Mouse (Mus musculus) regulatory T cell (primary cell): ENCODE data around the gene Spin1.

ENCODE experiments used
- in situ Hi-C: fragments of 300-600 bp; cut with MboI, MseI; formaldehyde crosslinking; loops from one replicate; pipeline ENCODE4 v1.15.1; 2025; ENCODE audit warnings: high pct_unique_total_duplicates

Gene Spin1

DNA sequence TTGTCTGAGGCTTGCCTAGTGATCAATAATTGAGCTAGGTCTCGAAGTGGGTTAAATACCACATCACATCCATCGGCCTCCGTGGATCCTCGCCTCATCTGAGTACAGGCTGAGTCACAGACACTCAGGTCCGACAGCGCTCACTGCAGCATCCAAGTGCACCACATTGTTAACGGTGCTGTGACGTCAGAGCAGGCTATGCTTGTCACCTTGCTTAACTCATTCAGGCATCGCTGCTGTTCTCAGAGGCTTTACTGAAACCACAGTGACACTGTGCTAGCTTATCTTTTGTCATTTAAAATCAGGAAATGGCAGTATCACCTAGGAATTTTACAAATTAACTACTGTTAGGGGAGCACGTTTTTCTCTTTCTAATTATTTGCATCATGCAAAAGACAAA, 30.5 kb downstream of the Spin1 start:
- in situ Hi-C loops = no loop called here

DNA sequence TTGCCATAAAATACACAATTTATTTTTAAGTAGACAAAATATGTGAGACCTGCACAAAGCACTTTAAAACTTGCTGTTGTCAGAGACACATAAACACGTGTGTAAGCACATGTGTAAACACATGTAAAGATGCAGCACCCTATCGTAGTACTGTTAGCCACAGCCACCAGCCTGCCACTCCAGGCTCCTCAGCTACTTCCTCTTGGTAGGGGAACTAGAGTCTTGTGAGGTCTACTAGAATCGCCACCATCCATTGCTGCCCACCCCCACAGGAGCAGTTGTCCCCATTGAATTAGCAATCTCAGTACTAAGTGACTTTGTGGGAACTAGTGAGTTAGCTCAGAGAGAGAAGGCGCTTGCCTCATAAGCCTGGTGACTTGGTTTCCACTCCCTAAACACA, 35.6 kb downstream of the Spin1 start:
- in situ Hi-C loops = no loop called here

DNA sequence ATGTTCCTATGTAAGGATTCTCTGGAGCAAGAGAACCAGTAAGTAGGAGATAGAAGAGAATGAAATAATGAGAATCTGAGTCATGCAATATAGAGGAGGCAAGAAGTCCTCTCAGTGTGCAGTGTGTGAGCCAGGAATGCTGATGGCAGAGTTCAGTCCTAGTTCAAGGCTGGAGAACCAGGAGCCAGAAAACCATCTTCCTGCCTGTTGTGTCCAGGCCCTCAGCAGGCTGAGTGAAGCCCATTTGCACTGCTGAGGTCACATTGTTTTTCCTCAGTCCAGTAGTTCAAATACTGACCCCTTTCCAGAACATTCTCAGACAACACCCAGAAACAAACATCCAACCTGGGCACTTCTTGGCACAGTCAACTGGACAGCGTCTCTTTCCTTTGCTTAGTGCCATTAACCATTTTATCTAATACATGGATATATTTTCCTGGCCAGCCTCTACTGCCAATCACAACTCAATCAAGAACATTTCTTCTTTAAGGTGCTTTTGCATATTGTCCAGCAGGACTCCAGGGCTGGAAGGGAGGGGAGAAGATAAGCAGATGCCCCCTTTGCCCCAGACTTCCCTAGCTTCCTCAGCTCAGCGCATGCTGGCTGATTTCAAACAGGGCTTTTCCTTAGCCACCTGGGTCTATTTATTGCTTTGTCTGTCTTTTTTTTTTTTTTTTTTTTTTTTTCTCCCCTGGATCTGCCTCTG, 36.5 kb downstream of the Spin1 start:
- in situ Hi-C loops = no loop called here

DNA sequence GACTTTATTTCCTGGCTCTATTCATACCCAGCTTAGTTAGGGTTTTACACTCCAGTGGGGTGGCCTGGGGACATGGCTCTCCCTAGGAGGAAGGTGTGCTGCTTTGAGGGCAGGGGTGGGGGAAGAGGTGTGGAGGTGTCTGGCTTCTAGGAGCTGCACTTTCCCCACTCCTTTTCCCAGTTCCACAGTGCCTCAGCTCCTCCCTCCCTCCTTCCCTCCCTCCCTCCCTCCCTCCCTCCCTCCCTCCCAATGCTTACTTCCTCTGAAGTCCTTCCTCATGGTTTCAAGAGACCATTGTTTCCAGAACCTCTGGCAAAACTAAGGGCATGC, 37.0 kb downstream of the Spin1 start:
- in situ Hi-C loops = no loop called here

DNA sequence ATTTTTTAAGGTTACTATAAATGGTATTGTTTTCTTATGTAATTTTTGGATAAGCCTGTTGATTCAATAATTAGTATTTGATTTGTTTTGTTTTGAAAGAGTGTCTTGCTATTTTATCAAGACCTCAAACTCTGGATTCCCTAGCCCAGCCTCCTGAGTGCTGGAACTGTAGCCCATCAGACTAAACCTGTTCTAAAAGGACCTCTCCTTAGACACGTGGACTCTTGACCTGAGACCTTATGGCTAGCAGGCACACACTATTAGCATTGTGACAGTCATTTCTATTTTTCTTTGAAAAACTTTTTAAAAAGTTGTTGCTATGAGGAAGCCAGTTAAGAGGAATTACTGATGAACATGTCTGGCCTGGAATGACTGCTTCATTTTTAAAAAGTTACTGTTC, 46.4 kb downstream of the Spin1 start:
- in situ Hi-C loops = no loop called here

DNA sequence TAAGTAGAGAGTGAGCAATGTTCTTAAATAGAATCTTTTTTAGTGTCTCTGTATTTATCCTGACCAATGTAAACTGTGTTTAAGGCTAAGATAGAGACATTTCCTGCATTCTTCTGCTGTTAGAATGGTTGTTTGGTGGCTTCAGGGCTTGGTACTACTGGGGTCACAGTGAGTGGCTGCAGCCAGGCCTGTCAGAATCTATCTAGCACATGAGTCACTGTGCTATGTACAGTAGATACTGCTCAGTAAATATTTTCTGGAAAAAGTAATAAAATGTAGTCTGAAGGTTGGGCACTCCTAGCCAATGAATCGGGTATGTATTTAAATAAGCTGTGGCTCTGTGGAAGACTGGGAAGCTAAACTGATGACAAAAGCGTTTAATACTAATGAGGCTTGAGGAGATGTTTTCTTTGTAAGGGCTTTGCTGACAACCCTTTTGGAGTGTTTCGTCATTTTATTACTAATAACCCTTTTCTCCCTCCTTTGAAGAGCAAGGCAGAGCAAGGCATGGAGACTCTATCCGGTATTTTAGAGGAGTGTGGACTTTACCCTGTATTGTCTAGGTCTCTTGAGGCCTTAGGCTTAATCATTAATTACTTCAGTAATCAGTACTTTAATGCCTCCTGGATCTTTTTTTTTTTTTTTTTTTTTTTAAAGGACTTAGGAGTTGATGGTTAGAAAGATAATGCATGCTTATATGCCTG, 52.4 kb downstream of the Spin1 start:
- in situ Hi-C loops = no loop called here

DNA sequence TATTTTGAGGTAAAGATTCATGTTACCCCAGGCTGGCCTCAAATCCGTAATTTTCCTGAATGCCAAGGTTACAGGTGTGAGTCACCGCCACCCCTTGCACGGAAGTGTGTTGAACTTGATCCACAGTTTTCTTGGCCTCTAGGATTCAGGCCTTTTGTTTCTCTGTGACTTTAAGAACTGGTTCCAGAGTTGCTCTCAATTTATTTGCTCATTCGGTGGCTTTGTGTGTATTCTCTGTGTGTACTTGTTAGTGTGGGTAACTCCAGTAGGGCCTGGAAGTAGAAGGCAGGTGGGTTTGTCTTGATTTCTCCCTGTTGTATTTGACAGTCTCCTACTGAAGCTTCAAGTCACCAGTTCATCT, 53.0 kb downstream of the Spin1 start:
- in situ Hi-C loops = no loop called here

DNA sequence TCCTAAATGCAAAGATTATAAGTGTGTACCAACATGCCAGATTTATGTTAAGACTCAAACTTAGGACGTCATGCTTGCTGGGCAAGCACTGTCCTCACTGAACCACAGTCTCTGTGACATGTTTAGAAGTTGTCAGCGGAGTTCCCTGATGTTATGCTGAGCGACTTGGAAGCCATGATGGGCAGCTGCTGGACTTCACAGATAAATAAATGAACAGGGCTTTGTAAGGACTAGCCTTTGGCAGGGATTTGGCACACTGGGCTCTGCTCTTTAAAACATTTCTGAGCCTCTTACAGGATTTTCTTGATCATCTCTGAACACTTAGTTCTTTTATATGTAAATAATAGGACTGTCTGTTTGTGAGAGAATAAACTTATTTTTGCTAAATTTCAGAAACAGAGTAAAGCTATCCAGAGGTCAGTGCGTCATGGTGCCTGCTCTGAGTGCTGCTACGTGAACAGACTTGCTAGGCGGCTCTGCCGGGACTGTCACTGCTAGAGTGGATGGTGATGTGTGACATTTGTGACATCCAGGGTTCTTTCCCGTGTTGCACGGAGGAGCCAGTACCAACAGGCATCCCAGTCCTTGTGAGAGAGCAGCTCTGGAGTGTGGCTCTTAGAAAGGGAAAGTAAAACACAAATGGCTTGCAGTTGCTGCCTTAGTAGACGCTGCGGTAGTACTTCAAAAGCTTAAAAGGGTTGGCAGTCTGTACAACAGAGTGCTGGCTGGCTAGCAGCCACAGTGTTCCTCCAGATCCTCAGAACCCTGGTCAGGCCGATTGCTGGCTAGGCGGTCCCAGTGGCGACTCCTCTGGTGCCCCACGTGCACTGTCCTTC, 54.7 kb downstream of the Spin1 start:
- in situ Hi-C loops = no loop called here

DNA sequence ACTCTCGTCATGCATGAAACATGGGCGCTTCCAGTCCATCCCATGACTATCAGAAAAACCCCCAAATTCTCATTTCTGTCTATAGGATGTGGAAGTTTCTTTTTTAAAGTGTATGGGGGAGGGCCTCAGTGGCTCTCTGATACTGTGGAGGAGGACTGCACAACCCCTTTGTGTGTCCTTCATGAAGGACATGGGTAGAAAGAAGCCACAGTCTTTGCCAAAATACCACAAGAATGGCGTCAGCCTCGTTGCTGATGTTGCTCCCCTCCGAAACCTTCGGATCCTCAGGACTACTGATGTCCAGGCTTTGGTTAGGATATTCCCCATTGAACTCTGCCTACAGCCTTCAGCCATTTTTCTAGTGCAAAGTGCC, 55.3 kb downstream of the Spin1 start:
- in situ Hi-C loops = no loop called here

DNA sequence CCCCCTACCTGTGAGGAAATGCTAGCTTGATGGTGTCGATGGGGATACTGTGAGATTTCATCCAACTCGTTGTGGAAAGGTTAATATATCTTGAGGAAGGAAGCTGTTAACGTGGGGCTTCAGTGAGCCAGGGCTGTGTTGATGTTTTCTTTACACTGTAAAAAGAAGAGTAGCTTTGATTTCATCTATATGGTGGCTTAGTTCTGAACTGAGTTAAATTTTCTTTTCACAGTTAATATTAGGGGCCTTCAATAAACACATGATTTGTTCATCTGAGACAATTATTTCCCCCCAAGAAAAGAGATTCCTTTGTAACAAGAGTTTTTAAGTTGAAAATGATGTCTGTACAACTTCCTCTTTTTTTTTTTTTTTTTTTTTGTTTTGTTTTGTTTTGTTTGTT, 56.6 kb downstream of the Spin1 start:
- in situ Hi-C loops = no loop called here

DNA sequence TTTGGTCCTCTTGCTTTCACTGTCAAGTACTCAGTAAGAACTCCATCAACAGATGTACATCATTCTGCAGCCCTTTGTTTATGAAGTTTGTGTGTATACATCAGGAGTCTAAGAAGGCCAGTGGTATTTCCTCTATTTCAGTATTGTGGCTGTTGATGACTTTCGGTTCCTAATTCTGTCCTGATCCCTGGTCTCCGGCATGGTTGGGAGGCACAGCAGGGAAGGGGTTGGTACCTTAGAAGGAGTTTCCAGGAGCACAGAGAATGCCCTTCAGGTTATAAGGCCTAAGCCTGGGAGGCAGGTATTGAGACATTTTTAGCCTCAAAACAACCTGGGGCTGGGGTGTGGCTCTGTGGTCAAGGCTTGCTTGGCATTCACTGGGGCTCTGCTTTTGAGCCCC, 61.0 kb downstream of the Spin1 start:
- in situ Hi-C loops = no loop called here

DNA sequence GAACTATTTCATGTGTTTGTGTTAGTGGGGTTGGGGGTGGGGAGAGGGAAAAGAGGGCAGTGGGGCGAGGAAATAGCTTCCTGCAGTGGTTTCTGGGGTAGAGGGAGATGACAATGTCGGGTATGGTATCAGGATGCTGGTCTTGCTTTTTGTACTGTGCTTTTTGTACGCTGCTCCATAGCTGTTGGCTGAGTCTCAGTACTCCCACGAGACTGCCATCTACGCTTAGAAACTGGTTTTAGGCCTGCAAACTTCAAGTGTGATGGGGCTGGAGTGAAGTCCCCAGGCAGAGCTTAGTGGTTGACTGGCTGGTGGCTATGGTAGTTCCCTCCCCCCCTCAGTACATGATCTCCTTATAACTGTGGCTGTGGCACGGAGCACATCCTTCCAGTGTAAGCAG, 61.6 kb downstream of the Spin1 start:
- in situ Hi-C loops = no loop called here

DNA sequence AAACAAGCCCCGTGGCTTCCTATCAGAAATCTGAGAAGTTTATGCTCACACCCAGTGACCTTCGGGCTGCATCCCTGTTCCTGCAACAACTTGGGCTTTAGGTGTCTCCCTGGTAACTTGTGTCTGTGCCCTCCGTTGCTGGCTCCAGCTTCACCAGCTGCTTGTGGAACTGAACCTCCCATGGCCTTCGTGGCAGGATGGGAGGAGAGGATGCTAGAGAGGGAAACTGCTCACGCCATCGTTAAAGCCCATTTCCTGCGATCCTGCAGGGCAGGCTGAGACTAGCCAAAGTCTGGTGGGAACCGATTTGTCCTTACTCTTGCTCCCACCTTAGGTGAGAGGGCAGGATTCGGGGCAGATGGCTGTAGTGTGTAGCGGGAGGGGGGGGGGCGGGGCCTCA, 66.0 kb downstream of the Spin1 start:
- in situ Hi-C loops = no loop called here

DNA sequence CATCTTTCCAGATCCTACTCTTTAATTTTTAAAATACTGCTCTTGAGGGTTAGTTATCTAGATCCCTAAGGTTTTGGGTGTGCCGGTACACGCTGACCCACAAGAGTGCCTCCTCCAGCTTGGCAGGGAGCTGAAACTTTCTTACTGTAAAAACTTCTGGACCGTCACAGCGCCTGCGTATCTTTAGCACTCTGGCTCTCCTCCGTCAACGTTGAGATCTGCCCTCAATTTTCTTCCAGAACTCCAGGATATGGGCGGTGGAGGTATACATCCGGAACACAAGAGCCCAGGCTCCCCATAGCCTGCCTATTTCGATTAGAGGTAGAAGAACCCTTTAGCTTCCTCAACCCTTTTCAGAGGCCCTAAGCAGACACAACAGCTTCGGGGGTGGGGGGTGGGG, 69.5 kb downstream of the Spin1 start:
- in situ Hi-C loops = loop anchor here (5.0 kb wide), 1 partner anchor 223 kb away; no protein-coding TSS in a partner anchor

DNA sequence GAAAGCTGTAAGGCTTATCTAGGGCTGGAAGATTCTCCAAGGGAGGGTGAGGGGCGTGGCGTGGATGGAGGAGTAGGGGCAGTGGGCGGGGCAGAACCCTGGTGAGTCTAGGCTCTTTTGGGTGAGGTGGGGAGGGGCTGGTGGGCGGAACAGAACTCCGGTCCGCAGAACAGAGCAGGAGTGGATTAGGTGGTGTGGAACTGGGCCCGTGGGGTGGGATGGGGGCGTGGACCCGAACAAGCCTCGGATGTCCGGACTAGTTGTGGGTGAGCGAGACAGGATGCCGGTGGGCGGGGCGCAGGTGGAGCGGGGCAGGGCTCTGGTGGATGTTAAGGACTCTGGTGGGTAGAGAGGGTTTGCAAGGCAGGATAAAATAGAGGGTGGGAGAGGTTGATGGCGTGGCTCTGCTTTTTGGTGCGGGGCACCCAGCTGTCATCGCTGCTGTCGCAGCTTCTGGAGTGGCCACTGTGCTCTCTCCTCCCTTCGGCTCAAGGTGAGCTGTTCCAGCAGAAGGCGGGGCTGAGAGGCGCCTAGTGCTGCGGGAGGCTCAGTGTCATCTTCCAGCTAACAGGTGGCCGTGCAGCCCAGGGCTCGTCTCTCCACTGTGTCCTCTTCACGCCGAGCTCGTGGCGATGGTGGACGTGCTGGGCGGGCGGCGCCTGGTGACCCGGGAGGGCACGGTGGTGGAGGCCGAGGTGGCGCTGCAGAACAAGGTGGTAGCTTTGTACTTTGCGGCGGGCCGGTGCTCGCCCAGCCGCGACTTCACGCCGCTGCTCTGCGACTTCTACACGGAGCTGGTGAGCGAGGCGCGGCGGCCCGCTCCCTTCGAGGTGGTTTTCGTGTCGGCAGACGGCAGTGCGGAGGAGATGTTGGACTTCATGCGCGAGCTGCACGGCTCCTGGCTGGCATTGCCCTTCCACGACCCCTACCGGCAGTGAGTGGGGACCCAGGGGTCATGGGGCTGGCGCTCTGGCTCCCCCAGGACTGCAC, 70.3 kb downstream of the Spin1 start, which contains the start of gene Nxnl2:
TSS of gene Nxnl2 (plus strand) at position 332 of the 990 bp plus-strand sequence.
- in situ Hi-C loops = loop anchor here (5.0 kb wide), 1 partner anchor 224 kb away; no protein-coding TSS in a partner anchor

DNA sequence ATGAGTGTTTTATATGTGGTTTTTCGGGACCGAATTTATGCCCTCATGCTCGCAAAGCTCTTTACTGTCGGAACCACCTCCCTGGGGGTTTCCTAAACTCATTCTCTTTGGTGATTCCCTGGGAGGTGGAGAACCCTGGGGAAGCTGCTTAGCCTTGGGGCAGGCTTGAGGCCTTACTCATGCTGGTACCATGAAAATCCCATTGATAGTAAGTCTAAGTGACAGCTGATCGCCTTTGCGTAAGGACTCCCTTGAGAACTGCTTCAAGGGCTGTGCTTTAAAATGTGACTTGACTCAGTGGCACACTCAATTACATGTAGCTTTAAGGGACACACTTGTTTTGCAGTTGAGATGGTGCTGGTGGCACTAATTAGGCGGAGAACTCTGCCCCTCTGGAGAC, 71.9 kb downstream of the Spin1 start:
- in situ Hi-C loops = loop anchor here (5.0 kb wide), 1 partner anchor 225 kb away; no protein-coding TSS in a partner anchor

DNA sequence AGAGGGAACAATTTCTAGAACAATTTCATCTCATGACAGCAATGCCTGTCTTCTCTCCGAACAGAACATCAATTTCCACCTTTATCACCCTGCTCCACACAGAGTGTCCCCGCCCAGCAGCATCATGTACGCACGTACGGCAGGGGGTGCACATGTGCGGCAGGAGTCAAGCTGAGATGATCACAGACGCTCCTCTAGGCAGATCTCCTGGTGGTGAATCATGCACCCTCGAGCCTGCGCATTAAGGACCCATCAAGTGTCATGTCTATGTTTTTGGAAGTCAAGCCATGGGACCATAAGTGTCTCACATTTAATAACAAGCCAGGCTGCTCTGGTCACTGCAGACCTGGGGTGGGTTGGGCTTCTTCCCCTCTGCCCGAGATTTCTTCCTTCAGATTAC, 78.3 kb downstream of the Spin1 start:
- in situ Hi-C loops = no loop called here

DNA sequence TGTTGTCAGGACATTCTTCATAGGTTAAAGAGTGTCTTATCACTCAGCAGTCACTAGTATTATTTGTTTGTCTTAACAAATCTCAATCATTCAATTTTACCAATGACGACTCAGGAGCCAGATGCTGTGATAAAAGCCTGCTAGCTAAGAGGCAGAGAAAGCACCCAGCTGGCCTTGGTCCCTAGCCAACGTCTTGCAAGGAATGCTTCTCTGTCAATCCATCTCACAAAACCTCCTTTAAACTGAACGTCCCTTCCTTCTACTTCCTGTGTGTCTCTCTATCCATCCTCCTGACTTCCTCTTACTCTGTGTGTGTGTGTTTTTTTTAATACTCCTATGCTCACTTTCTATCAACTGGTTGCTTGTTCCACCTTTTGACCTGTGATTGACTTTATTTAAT, 78.7 kb downstream of the Spin1 start:
- in situ Hi-C loops = no loop called here

DNA sequence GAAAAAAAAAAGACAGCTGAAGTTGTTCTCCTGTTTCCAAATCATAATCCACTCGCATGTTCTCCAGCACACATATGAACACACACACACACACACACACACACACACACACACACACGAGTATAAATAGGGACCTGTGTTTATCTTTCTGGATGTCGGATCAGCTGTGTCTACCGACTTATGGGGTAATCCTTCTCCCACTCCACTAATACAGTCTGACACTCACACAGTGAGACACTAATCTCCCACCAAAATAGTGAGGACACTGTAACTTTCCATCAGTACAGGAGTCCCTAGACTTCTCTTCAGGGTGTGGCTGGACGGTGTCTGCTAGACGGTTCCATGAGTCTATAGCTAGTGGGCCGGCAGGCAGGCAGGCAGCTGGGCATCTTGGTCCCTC, 81.6 kb downstream of the Spin1 start:
- in situ Hi-C loops = loop anchor here (10.0 kb wide), 1 partner anchor 1987 kb away; no protein-coding TSS in a partner anchor

DNA sequence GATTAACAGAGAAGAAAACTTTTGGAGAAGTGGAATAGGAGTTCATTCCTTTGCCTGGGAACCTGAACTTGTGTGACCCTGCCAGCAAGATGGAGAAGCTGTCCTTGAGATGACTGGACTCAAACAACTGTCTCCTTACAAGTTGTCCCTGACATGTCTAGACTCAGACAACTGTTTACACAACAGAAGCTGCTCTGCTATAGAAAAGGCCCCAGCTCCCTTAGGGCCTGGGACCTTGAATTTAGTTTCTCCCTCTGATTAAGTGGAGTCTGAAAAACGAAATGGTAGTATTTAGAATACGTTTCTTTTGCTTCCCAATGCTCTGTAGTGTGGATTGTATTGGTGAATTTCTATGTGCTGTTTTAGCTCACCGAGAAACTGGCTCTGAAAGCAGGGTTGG, 84.2 kb downstream of the Spin1 start:
- in situ Hi-C loops = loop anchor here (5.0 to 10.0 kb wide), 2 partner anchors 237 to 1990 kb away; no protein-coding TSS in a partner anchor

DNA sequence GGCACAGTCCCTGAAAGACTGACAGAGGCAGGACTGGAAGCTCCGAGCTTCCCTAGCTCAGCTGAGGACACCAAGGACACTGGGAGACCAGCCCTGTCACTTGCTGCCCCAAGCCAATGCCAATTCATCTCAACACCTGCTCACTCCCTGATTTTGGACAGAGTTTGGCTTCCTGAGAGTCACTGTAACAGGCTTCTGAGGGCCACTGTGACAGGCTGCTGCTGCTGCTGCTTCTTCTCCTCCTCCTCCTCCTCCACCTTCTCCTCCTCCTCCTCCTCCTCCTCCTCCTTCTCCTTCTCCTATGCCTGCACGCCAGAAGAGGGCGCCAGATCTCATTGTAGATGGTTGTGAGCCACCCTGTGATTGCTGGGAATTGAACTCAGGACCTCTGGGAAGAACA, 89.7 kb downstream of the Spin1 start:
- in situ Hi-C loops = no loop called here
